Mouse (Mus musculus): ENCODE data around the gene Defb26.

Defb26 gene

DNA sequence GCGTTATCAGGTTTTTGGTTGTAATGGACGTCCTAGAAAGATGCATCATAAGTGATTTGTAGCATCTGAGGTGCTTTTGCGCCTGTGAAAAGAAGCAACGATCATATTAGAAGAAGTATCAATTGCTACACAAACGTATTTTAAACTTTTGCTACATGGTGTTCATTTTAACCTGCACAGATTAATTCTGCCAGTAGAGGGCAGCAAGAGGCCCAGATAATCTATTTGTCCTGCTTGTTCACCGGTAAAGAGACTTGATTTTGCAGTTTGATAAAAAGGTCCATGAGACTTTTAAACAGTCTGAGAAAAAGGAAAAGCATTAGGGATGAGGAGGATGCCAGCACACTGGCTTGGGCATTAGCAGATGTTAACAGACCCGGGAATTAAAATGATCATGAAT lies 40.5 kb downstream of the Defb26 start:
- in situ Hi-C loops (cut with MboI; ENCODE audit: low sequenced_read_pairs): no loop called here

DNA sequence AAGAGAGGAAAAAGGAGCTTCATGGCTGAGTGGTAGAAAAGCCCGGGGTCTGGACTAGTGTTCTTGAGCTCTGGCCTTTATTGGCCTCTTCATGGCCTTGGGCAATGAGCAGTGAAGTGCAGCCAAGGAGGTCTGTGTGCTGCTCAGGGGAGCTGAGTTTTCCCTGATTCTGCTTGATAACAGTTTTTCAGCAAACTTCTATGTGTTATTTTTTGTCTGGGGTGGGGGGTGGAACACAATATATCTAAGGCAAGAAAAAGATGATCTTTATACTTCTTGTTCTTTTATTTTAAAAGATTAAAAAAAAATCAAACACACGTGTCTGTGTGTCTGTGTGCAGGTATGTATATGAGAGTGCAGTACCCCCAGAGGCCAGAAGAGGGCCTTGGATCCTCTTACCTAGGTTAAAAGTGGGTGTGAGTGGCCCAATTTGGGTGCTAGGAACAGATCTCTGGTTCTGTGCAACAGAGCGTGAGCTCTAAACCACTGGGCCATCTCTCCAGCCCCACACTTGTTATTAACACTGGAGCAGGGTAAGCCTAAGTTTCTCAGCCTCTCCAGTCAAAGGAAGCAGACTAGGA lies 46.8 kb downstream of the Defb26 start, which contains the start of gene Defb23:
Gene Defb23 (minus strand): TSS at position 51 of the 581 bp plus-strand sequence.
- in situ Hi-C loops (cut with MboI; ENCODE audit: low sequenced_read_pairs): no loop called here

DNA sequence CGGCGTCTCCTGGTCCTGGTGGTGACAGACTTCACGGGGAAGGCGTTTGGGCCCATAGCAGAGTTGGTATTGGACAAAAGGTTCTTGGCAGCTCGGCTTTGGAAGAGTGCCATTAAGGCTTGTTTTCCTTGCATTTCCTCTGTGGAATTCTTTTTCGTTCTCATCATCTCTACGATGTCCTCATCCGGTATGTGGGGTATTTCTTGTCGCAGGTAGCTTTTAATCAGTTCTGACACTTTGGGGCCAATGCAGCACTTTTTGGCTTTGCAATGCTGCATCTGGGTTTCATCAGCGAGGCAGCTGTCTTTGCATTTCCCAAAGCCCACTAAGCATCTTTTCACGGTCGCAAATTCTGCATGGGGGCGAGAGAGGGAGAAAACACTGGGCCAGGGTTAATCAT lies 52.3 kb downstream of the Defb26 start:
- in situ Hi-C loops (cut with MboI; ENCODE audit: low sequenced_read_pairs): no loop called here

Data from CH12F3 (cell line).